Mouse (Mus musculus) liver, embryonic 14.5 days (tissue): Measurements from ENCODE around the gene Rheb. TPM values are rescaled to one million over a fixed set of nuclear protein-coding genes. Genes with fewer than 3 reads are reported as not detected.
A peak's percentile ranks its signal among the peaks of the same experiment; 100 is the strongest.

Source experiments
- ATAC-seq: fragments of 200-750 bp; cut with Nextera tagmentation; 2 replicates; pipeline ENCODE4 v1.8.0; 2017; ENCODE audit warnings: moderate number of reproducible peaks, mild to moderate bottlenecking, moderate library complexity; ENCODE audit not compliant: insufficient read depth
- DNase-seq, 3 experiments: peaks; one replicate each; pipeline ENCODE4 v3.0.0-alpha.2; 2012 to 2013; ENCODE audit warnings: low read depth in 3 of 3, low spot score in 3 of 3
- H3K27ac ChIP-seq: fragments of 300-500 bp; sonication (generic); 2 replicates; pipeline ENCODE4 v1.5.1; 2014; ENCODE audit warnings: moderate library complexity, mild to moderate bottlenecking, control low read depth, inconsistent platforms
- H3K27me3 ChIP-seq: fragments of 300-500 bp; sonication (generic); 2 replicates; pipeline ENCODE4 v1.6.1; 2014; ENCODE audit warnings: mild to moderate bottlenecking, low read length, moderate library complexity; ENCODE audit not compliant: control insufficient read depth, insufficient read depth
- H3K36me3 ChIP-seq: fragments of 300-500 bp; sonication (generic); replicated peaks from 2 replicates; pipeline ENCODE4 v1.6.1; 2014; ENCODE audit warnings: low read depth; ENCODE audit not compliant: control insufficient read depth, insufficient read depth
- H3K4me1 ChIP-seq, 2 experiments: fragments of 200-500 bp in 1 of 2; fragments of 300-500 bp in 1 of 2; sonication (generic) in 1 of 2; replicated peaks; 2 replicates each; pipeline ENCODE4 v1.6.1; 2012 to 2014; ENCODE audit warnings: antibody characterized with exemption in 1 of 2, inconsistent platforms in 1 of 2, low read length in 1 of 2; ENCODE audit not compliant: control insufficient read depth in 2 of 2, insufficient read depth in 2 of 2
- H3K4me2 ChIP-seq: fragments of 300-500 bp; sonication (generic); 2 replicates; pipeline ENCODE4 v1.6.1; 2014; ENCODE audit warnings: low read depth, mild to moderate bottlenecking, control low read depth, moderate library complexity
- H3K4me3 ChIP-seq, 2 experiments: fragments of 200-500 bp in 1 of 2; fragments of 300-500 bp in 1 of 2; sonication (generic) in 1 of 2; 2 replicates each; pipeline ENCODE4 v1.5.1; 2012 to 2014; ENCODE audit warnings: low read depth in 2 of 2, low read length in 2 of 2, mild to moderate bottlenecking in 2 of 2, control low read depth in 1 of 2, inconsistent platforms in 1 of 2, moderate library complexity in 1 of 2; ENCODE audit not compliant: insufficient read depth in 1 of 2
- H3K9ac ChIP-seq: fragments of 300-500 bp; sonication (generic); replicated peaks from 2 replicates; pipeline ENCODE4 v1.6.1; 2014; ENCODE audit warnings: mild to moderate bottlenecking, control low read depth, moderate library complexity
- H3K9me3 ChIP-seq: fragments of 300-500 bp; sonication (generic); 2 replicates; pipeline ENCODE4 v1.6.1; 2016; ENCODE audit warnings: low read length, mixed read lengths; ENCODE audit not compliant: control insufficient read depth
- CTCF ChIP-seq: IDR thresholded peaks from 2 replicates; pipeline ENCODE4 v1.5.1; 2016; ENCODE audit warnings: antibody characterized with exemption, low read depth, control low read depth
- EP300 ChIP-seq: IDR thresholded peaks from 2 replicates; pipeline ENCODE4 v1.6.1; 2016; ENCODE audit warnings: antibody characterized with exemption, low read depth
- WGBS: fragments of 180-500 bp; shearing (Covaris S2); extraction: QIAGEN DNeasy Blood & Tissue Kit; methylation state at CpG from one replicate; pipeline ENCODE4 v1.1.7; 2014; ENCODE audit not compliant: insufficient replicate concordance; 5-methylcytosine and 5-hydroxymethylcytosine counted together
- polyA plus RNA-seq, 2 experiments: library from polyadenylated mRNA; depleted of rRNA in 1 of 2; stranded (reverse) in 1 of 2; unstranded in 1 of 2; fragments of >200 nt; fragmentation: Nextera tagmentation in 1 of 2; extraction: Ambion mirVana in 1 of 2; gene quantifications; 2 replicates each; pipeline versions ENCODE4 v1.2.1 to v1.2.3; 2012 to 2014

Gene Rheb
- polyA plus RNA-seq (2012; rRNA removed) (20.3 and 25.9 TPM in 2 replicates), polyA plus RNA-seq (2014; fragmentation: Nextera tagmentation; extraction: Ambion mirVana) (79.5 and 81.4 TPM in 2 replicates)

GRCm38 (mm10) chr5:24842274-24843102 is at the start of gene Rheb:
Gene Rheb (minus strand): TSS chr5:24842624.
- under 1% methylated on average over 90 of the region's 92 CpGs for WGBS
- peak within 1 kb of the TSS; percentile 92 for H3K9ac ChIP-seq
- H3K4me2 ChIP-seq, result peak within 1 kb of the TSS; percentile 100
- no peaks in the 10 kb centered on the region for H3K27me3 ChIP-seq
- H3K9me3 ChIP-seq, result no peaks in the 10 kb centered on the region
- DNase-seq (peak; percentile 98 to 99 (median 98)), ATAC-seq (peak; percentile 91)
- peak within 1 kb of the TSS; percentile 95 for H3K27ac ChIP-seq
- no peak for TF ChIP-seq CTCF
- TF ChIP-seq EP300, result no peak
- no peaks in the 10 kb centered on the region for H3K36me3 ChIP-seq
- peak within 1 kb of the TSS; percentile 82 to 89 for H3K4me3 ChIP-seq
- peaks cover 27 to 29% of the 10 kb centered on the region in 2 experiments for H3K4me1 ChIP-seq

GRCm38 (mm10) chr5:24889860-24890259 is 47.4 kb upstream of the Rheb start:
- 61% methylated on average over 9 of the region's 9 CpGs for whole genome bisulfite sequencing
- H3K27ac ChIP-seq, result no peak overlapping the region
- no peak overlapping the region for H3K4me2 ChIP-seq
- no peak overlapping the region for H3K4me3 ChIP-seq
- ATAC-seq, result no peak
- no peaks in the 10 kb centered on the region for H3K9me3 ChIP-seq
- H3K27me3 ChIP-seq, result no peaks in the 10 kb centered on the region
- peaks cover 0 to 2% of the 10 kb centered on the region in 2 experiments; a peak in 1 of 4 replicates for H3K4me1 ChIP-seq
- H3K36me3 ChIP-seq, result no peaks in the 10 kb centered on the region
- DNase-seq, result no peak
- TF ChIP-seq CTCF (no peak), EP300 (no peak)
- no peak overlapping the region for H3K9ac ChIP-seq

- Histone ChIP-seq H3K4me3 (no peak overlapping the region), H3K27me3 (no peaks in the 10 kb centered on the region), H3K27ac (no peak overlapping the region), H3K9me3 (no peaks in the 10 kb centered on the region), H3K36me3 (no peaks in the 10 kb centered on the region), H3K4me1 (no peaks in the 10 kb centered on the region), H3K4me2 (no peak overlapping the region), H3K9ac (no peak overlapping the region)
- no peak for ATAC-seq
- DNase-seq, result no peak
- TF ChIP-seq EP300 (no peak), CTCF (no peak)
- 64% methylated on average over 11 of the region's 11 CpGs for WGBS
These were observed 46.6 kb upstream of the Rheb start for GRCm38 (mm10) chr5:24888874-24889591.

- Histone ChIP-seq H3K27ac (no peak overlapping the region), H3K4me3 (no peak overlapping the region), H3K9me3 (no peaks in the 10 kb centered on the region), H3K4me2 (no peak overlapping the region), H3K27me3 (no peaks in the 10 kb centered on the region), H3K4me1 (no peaks in the 10 kb centered on the region), H3K36me3 (no peaks in the 10 kb centered on the region), H3K9ac (no peak overlapping the region)
- DNase-seq, result no peak
- TF ChIP-seq CTCF (no peak), EP300 (no peak)
- WGBS, result 68% methylated on average over 8 of the region's 8 CpGs
- no peak for ATAC-seq
These were observed 44.8 kb upstream of the Rheb start for GRCm38 (mm10) chr5:24887271-24887670.

- 51% methylated on average over 4 of the region's 4 CpGs for WGBS
- Histone ChIP-seq H3K9ac (no peak overlapping the region), H3K27ac (no peak overlapping the region), H3K9me3 (no peaks in the 10 kb centered on the region), H3K4me2 (no peak overlapping the region), H3K4me1 (peaks cover 0 to 15% of the 10 kb centered on the region in 2 experiments; a peak in 3 of 4 replicates), H3K27me3 (no peaks in the 10 kb centered on the region), H3K4me3 (no peak overlapping the region), H3K36me3 (no peaks in the 10 kb centered on the region)
- TF ChIP-seq CTCF (no peak), EP300 (no peak)
- no peak for ATAC-seq
- DNase-seq, result no peak
These were observed 36.3 kb upstream of the Rheb start for GRCm38 (mm10) chr5:24878713-24879112.
